Mouse (Mus musculus) olfactory bulb, adult 2 months (tissue): ENCODE measurements at regions not wholly inside any gene's neighbourhood (a gene's known extent, or its start where the extent isn't known, plus 50 kb on each side); places are given as distances from the start of the nearest gene placed in this dataset.

Source experiments
- H3K27ac ChIP-seq: fragments of 200-500 bp; 2 replicates; pipeline ENCODE4 v1.5.1; 2012; ENCODE audit warnings: low read depth, low read length; ENCODE audit not compliant: insufficient read depth
- H3K4me1 ChIP-seq: fragments of 200-500 bp; 2 replicates; pipeline ENCODE4 v1.6.1; 2012; ENCODE audit warnings: low read length; ENCODE audit not compliant: control insufficient read depth, insufficient read depth
- H3K4me3 ChIP-seq: fragments of 200-500 bp; 2 replicates; pipeline ENCODE4 v1.5.1; 2012; ENCODE audit warnings: mild to moderate bottlenecking, low read depth, low read length, moderate library complexity; ENCODE audit not compliant: insufficient read depth
- CTCF ChIP-seq: fragments of 200-500 bp; IDR thresholded peaks from 2 replicates; pipeline ENCODE4 v1.5.1; 2012; ENCODE audit warnings: low read depth, mild to moderate bottlenecking, low read length, moderate library complexity; ENCODE audit not compliant: insufficient read depth
- POLR2A ChIP-seq: fragments of 200-500 bp; IDR thresholded peaks from 2 replicates; pipeline ENCODE4 v1.6.1; 2012; ENCODE audit warnings: mild to moderate bottlenecking, low read depth, low read length, moderate library complexity; ENCODE audit not compliant: insufficient read depth
- WGBS: fragments of 180-500 bp; shearing (Covaris S2); methylation state at CpG from one replicate; pipeline ENCODE4 v1.1.7; 2018; 5-methylcytosine and 5-hydroxymethylcytosine counted together

DNA sequence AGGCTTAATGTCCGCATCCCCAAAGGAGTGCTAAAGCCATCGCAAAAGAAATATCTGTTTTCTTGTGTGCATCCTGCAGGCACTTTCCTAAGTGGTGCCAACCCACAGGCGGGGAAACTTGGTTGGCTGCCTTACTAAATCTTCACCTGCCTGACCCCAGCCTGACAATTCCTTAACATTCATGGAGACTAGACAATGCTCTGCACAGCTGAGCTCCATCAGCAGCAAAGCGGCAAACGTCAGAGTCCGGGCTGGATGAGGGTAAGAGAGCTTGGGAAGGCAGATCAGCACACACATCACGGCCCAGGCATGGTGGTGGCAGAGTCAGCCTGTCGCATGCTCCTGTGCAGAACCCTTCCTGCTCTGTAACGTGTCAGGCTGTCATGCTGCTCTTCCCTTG lies 209.8 kb upstream of the Tshz3 start:
- Histone ChIP-seq H3K27ac (no peak overlapping the region), H3K4me1 (no peaks in the 10 kb centered on the region), H3K4me3 (no peak overlapping the region)
- TF ChIP-seq POLR2A (no peak), CTCF (no peak)
- WGBS, result 93% methylated on average over 9 of the region's 9 CpGs

DNA sequence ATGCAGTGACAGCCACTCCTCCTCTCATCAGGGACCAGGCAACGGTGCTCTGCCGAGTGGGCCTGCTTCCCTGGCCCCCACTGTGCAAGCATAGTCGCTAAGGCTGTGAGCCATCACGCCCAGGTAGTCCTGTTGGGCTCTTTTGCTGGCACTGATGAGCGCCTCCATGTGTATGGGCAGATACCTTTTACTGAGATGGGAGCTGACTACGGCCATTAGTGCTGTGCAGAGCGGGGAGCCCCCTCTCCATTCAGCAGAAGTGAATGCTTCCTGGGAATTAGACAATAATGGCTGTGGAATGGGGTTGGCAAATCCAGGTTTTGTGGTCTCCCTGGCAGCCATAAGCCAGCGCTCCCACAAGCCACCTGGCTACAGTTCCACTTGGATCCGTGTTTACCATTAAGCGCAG lies 206.7 kb upstream of the Tshz3 start:
- Histone ChIP-seq H3K4me1 (no peaks in the 10 kb centered on the region), H3K27ac (no peak overlapping the region), H3K4me3 (no peak overlapping the region)
- no peak for TF ChIP-seq CTCF
- WGBS, result 76% methylated on average over 10 of the region's 10 CpGs

DNA sequence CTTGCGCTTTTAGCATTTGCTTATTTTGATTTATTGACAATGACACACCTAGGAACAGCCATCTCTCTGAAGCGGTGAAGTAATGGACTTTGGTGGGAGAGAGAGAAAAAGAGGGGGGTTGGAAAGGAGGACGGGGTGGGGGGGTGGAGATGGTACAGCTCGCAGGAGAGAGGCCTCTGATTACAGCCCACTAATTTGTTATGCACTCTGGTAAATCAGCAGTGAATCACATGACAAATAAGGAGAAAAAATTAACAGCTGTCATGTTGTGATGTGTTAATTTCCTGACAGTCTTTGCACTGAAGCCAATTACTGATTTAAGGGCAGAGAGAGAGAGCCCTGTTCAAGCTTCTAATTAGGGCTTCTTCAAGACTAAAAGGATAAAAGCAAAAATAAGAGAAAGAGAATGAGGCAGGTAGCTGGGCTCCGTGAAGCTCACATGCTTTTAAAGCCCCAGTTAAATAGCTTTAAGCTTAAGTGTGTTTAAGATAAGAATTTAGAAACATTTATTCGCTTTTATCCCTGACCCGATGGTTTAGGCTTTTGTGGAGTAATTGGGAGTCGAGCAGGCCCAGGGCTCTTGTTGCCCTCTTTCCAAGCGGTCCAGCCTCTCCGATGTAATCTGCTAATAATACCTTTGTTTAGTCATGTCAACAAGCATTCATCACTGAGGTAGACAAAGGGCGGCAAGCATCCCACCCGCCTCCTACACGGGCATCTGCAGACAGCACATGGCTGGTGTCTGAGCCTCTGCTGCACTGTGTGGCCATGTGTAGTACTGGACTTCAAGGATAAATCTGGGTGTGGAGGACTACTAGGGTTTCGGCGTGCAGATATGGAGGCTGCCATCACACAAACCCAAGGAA lies 193.7 kb upstream of the Tshz3 start:
- Histone ChIP-seq H3K4me3 (no peak overlapping the region), H3K4me1 (peaks cover 6% of the 10 kb centered on the region), H3K27ac (no peak overlapping the region)
- WGBS, result 42% methylated on average over 15 of the region's 15 CpGs
- no peak for TF ChIP-seq CTCF
- TF ChIP-seq POLR2A, result no peak

DNA sequence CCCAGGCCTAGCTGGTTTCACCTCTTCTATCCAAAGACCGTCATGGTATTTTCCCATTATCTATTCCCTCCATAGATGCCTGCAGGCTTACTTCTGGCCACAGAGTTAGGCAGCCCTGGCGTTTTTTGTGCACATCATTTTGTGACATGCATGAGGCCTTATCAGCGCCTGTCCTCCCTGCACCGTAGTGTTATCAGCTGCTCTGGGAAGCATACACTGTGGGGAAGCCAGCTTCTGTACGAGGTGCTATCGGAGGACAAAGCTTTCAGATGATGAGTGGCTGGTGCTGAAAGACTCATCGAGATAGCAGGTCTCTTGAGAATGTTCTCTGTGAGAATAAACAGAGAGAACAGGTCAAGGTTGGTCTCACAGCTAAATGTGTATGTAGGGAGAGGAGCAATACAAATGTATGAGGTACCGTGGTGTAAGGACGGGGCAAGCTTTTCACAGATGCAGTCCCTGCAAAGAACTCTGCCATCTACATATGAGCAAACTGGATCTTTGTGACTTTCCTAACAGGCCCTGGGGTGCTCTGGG lies 190.0 kb upstream of the Tshz3 start:
- Histone ChIP-seq H3K4me1 (peaks cover 6% of the 10 kb centered on the region), H3K27ac (no peak overlapping the region), H3K4me3 (no peak overlapping the region)
- TF ChIP-seq CTCF (no peak), POLR2A (no peak)
- WGBS, result 97% methylated on average over 9 of the region's 9 CpGs

DNA sequence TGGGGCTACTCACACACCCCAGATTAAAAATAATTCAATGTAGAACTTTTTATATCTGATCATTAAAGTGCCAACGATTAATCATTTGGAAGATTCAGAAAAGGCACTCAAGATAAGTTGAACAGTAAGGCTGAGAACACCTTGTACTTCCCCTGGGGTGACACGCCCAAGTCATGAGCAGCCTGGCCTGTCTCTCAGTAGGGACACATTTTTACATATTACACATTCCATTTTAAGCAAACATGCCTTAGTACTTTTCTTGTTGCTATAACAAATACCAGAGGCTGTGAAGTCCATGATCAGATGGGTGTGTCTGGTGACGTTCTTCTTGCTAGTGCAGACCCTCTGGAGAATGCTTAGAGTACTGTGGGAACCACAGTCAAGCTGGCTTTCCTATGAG lies 184.2 kb upstream of the Tshz3 start:
- no peaks in the 10 kb centered on the region for H3K4me1 ChIP-seq
- WGBS, result 93% methylated on average over 3 of the region's 3 CpGs
- TF ChIP-seq CTCF, result no peak
- TF ChIP-seq POLR2A, result no peak
- no peak overlapping the region for H3K27ac ChIP-seq
- H3K4me3 ChIP-seq, result no peak overlapping the region

DNA sequence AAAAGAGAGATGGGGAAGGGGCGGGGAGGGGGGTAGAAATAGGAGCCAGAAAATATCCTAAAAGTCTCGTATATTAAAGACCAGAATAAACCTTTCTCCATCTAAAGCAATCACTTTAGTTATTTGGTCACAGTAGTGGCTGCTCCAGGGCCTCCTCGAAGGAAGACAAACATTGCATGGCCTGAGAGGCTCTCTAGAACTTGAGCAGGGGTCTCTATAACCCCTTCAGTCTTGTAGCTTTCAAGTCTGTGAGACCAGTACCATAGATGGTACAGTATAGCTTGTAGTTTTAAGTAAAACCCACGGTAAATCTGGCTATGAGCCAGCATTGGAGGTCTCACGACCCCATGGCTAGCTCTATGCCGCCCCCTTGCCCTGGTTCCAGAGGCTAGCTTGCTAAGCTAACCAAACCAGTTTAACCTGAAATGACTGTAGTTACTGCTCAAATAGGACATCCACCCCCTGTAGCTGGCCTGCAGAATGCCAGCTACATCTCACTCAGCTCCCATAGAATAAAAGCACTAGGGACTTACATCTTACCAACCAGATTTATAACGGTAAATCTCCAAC lies 181.7 kb upstream of the Tshz3 start:
- 81% methylated on average over 7 of the region's 7 CpGs for WGBS
- no peak for TF ChIP-seq CTCF
- no peak for TF ChIP-seq POLR2A
- Histone ChIP-seq H3K27ac (no peak overlapping the region), H3K4me1 (no peaks in the 10 kb centered on the region), H3K4me3 (no peak overlapping the region)

DNA sequence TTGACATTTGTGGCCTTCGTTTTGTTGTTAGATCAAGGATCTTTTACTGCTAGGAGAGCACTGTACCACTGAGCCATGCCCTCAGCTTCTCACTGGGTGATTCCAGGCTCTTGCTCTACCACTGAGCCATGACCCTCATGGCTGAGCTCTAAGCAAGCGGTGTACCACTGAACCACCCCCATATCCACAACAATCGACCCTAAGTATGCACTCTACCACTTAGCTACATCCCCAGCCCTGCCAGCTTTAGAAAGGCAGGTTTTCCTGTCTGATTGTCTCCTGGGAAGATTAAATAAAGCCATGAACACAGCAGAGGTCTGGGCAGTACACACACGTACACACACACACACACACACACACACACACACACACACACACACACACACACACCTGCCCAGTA lies 178.9 kb upstream of the Tshz3 start:
- TF ChIP-seq POLR2A, result no peak
- no peak for TF ChIP-seq CTCF
- no peak overlapping the region for H3K4me3 ChIP-seq
- WGBS, result 89% methylated on average over 4 of the region's 4 CpGs
- H3K27ac ChIP-seq, result no peak overlapping the region
- no peaks in the 10 kb centered on the region for H3K4me1 ChIP-seq

DNA sequence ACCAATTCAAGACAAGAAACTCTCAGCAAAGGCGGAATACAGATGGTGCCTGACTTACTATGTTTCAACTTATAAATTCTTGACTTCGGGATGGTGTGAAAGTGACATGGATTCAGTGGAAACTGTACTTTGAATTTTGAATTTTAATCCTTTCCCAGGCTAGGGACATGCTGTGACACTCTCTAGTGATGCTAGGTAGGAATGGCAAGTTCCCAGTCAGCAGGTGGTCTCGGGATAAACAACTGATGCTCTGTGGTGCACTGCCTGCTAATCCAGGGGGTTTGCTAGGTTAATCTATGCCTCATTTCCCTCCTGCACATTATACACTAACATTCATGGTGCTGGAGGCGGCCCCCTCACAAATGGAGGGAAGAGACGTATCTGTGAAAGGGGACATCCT lies 175.0 kb upstream of the Tshz3 start:
- no peak for TF ChIP-seq POLR2A
- TF ChIP-seq CTCF, result no peak
- Histone ChIP-seq H3K27ac (no peak overlapping the region), H3K4me1 (no peaks in the 10 kb centered on the region), H3K4me3 (no peak overlapping the region)
- WGBS, result 81% methylated on average over 5 of the region's 5 CpGs

DNA sequence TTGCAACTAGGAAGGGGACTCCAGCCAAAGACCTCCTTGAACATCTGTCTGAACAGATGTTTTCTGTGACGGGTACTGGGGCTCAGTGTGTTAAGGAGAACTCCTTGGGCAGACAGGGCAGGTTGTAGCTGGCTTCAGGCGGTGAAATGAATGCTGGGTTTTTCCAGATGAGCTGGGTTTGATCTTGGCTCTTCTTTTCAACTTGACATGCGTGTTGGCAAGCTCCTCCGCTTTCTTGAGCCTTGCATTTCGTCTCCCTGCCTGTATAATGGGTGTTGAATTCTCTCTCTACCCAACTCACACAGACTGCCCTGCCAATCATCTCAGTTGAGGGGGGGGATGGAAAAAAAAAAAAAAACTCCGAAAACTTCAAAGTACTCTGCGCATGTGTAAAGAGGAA lies 171.8 kb upstream of the Tshz3 start:
- WGBS, result 62% methylated on average over 7 of the region's 7 CpGs
- no peak for TF ChIP-seq POLR2A
- H3K27ac ChIP-seq, result no peak overlapping the region
- H3K4me1 ChIP-seq, result no peaks in the 10 kb centered on the region
- no peak overlapping the region for H3K4me3 ChIP-seq

DNA sequence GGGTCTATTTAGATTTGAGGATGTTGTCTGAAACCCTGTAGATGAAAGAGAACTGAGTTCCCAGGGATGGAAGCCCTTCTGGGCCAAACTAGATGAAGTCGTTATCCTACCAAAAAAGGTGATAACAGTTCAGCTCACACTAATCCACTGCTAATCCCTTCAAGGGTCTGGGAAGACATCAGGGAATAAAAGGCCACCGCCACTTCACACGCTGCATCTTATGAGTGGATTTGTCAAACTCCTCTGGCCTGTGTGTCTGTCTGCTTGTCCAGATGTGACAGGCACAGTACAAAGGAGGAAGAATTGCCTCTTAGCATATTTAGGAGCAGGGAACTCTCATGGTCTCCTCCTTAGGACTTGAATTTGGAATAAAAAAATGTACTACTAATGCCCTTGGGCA lies 171.2 kb upstream of the Tshz3 start:
- H3K4me3 ChIP-seq, result no peak overlapping the region
- 87% methylated on average over 3 of the region's 3 CpGs for WGBS
- H3K27ac ChIP-seq, result no peak overlapping the region
- TF ChIP-seq CTCF (no peak), POLR2A (no peak)
- H3K4me1 ChIP-seq, result no peaks in the 10 kb centered on the region
